Mouse (Mus musculus): ENCODE measurements around the gene Dlat.
"Not testable (repeated sequence)": the region's sequence is repeated elsewhere in the genome, so short reads cannot be mapped to it uniquely, and the experiment has no call there.

The Dlat gene

DNA sequence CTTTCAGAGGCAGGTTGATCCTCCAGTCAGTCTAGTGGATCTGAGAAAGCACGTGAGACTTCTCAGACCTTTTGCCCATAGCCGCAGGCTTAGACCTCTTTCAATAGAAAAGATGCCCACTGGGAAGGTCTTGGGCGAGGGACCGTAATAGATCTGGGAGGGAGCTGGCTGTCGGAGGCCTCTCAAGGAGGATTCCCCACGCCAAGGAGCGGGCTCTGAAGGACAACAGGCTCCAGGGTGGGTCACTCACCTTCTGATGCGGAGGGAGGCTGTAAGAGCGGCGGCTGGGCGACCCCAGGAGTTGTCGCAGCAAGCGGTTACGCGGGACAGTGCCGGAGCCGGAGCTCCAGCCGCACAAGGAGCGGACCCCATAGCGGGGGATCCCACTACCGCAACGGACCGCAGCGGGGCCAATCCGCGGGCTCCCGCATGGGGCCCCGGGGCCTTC is 615 bp downstream of the Dlat start:
- DNase-seq: no peak

DNA sequence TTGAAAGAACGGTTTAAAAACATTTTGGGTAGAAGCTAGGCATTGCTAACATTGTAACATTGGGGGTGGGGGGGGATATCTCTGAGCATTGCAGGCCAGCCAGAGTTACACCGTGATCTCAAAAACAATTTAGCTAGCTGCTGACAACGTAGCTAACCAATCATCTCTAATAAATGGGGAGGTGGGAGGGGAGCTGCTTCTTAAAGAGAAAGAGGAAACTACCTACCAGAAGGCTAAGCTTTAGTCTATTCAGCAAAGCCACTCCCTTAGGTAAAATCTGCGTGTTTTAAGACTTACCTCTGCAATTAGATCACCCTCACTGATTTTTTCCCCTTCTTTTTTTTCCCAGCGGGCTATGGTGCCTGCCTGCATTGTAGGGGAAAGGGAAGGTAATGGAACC is 1.2 kb downstream of the Dlat start:
- DNase-seq: no peak

DNA sequence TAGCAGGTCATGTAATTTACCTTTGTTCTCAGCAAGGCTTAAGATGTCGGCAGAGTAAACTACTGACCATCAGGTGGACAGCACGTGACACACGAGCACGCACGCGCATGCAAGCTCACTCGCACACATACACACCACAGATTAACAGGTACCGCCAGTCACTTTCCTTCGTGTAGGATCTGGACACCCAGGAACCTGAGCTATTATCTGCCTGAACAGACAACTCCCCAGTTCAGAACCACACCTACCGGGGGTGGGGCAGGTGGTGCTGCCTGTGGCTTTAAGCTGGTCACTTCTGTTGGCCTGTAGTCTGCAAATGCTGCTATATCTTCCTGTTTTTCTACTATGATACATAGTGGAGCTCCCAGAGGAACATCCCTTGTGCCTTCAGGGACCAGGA is 9.1 kb downstream of the Dlat start:
- no peak for DNase-seq

- no peak for DNase-seq
Measured at GRCm38 (mm10) chr9:50646826-50647370, 12.7 kb downstream of the Dlat start.

GRCm38 (mm10) chr9:50634270-50634669 is 25.3 kb downstream of the Dlat start:
- no peak for DNase-seq

DNA sequence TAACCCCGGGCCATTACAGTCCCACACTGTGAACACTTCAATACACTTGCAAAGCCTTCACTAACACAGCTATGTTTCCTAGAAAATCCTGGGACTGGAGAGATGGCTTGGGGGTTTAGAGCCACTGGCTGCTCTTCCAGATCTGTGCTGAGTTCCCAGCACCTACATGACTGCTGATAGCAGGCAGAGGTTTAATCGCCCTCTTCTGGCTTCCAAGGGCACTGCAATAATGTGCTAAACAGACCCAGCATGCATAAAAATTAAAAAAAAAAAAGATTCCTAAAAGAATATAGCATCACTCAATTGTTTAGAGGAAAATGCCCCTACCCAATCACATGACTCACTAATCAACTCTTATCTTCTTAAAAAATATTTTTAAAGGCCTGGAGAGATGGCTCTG is 26.5 kb downstream of the Dlat start:
- peak; percentile 10 for DNase-seq

DNA sequence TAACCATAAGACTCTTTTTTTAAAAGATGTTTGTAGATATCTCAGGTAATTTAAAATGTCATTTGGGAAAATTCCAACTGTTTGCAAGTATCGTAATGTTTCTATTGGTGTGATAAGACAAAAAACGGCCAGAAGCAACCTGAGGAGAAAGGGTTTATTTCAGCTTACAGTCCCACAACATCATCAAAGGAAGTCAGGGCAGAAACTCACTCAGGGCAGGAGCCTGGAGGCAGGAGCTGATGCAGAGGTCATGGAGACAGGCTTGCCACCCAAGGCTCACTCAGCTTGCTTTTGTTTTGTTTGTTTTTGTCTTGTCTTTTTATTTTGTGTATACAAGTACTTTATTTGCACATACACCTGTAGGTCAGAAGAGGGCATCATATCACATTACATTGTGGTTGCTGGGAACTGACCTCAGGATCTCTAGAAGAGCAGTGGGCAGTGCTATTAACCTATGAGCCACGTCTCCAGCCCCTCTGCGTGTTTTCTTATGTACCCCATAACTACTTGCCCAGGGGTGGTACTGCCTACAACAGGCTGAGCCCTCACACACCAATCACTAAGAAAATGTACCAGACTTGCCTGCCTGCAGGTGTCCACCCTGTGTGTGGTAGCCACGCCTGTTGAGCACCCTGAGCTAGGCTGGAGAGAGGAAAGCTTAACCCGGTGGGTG is 27.4 kb downstream of the Dlat start:
- DNase-seq: no peak

DNA sequence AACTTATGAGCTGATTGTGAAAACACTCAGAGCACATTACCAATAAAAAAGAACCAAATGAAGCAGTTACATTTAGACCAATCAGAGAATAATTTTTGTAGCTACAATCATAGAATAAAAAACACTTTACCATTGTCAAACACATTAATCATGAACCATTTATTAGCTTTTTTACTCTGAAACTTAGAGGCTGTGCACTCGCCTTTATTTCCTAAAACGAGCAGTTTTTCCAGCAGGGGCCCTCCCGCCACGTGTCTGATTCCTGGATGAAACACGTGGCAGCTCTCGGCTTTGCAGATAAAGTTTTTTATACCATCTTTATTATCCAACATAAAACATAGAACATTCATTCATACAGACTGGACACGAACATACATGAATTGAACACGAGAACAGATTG is 28.7 kb downstream of the Dlat start:
- not testable (repeated sequence) for DNase-seq

DNA sequence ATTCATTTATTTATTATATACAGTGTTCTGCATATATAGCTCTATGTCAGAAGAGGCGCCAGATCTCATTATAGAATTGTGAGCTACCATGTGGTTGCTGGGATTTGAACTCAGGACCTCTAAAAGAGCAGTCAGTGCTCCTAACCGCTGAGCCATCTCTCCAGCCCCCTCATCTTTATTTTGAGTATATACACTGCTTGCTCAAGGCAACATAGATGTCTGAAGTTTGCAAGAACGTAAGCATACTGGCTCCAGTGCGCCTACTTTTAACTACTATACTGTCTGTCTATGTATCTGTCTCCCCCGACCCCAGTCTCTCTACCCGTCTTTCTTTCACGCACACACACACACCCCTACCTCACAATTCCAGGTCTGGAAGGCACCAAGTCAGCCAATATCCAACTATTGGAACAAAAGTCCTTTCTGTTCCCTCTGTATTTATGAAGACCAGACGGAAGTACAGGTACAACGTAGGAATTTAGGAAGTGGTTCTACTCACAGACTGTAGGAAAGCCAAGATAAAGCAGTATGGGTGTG is 41.7 kb downstream of the Dlat start:
- no peak for DNase-seq

GRCm38 (mm10) chr9:50616766-50617603 is 42.6 kb downstream of the Dlat start, which contains the start of the genes Pih1d2 and Nkapd1:
Gene Pih1d2 (plus strand): TSS chr9:50617321.
Gene Nkapd1 (minus strand): TSS chr9:50617464.
- DNase-seq: peak; percentile 94

- DNase-seq: no peak
Measured at GRCm38 (mm10) chr9:50616161-50616560, 43.4 kb downstream of the Dlat start.

GRCm38 (mm10) chr9:50612115-50612514 is 47.5 kb downstream of the Dlat start:
- DNase-seq: no peak

GRCm38 (mm10) chr9:50604338-50604737 is 55.2 kb downstream of the Dlat start:
- no peak for DNase-seq

GRCm38 (mm10) chr9:50603998-50604324 is 55.6 kb downstream of the Dlat start:
- DNase-seq: no peak

- peak; percentile 96 for DNase-seq
Measured at GRCm38 (mm10) chr9:50603189-50603997, 56.2 kb downstream of the Dlat start, which contains the start of the genes Sdhd and Timm8b. Gene Sdhd (minus strand): TSS chr9:50603812. Gene Timm8b (plus strand): TSS chr9:50603910.

DNA sequence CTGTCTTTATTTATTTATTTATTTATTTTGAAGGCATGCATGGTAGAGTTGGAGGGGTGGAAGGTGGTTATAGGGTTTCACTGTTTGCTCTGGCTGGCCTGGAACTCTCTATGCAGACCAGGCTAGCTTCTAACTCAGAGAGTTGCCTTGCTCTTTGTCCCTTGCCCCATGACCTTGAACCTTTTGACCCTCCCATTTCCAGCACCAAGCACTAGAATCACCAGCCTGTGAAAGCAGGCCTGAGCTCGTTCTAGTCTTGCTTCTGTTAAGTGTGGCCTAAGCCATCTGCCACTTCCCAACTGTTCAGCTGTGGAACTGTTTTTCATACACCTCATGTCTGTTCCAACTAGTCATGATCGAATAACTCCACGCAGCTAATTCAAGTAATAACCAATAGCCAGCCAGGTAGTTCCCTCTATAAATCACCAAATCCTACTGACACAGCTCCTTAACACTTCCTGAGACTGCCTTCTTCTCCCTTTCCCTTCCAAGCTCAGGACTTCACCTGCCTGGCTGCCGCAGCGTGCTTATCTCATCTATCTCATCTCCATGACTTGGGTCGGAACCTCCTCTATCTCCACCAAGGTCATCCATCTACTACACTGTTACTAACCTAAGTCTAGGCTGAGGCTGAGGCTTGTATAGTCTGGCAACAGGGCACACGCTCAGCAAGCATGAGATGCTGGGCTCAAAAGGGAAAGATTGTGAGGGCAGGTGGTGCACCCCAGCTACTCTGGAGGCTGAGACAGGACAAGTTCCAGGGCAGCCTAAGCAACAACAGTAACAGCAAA is 57.3 kb downstream of the Dlat start:
- no peak for DNase-seq

- DNase-seq: no peak
Measured at GRCm38 (mm10) chr9:50601536-50601935, 58.0 kb downstream of the Dlat start.

GRCm38 (mm10) chr9:50596973-50597372 is 62.6 kb downstream of the Dlat start:
- DNase-seq: no peak

DNA sequence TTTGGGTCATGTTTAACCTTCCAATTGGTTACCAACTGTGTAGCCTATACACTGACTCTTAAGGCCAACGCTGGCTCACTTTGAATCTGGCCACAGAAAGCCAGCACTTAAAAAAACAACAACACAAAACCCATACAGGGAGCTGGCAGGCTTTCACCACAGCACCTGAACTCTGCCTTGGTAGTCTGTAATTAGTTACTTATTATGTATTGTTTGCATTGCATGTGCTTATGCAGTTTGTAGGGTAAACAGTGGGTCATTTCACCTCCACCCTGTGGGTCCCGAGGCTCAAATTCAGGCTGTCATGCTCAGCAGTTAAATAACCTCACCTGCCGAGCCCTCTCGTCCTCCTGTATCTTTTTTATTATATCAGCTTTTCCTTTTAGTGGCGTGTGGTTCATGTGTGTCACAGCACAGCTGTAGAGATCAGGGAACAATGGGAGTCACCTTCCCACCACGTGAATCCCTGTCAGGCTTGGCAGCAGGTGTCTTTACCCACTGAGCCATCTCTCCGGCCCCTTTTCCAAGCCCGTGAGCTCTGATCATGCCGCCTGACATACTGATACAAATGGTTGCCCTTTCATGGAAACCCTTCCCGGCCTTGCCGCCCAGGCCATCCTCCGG is 64.7 kb downstream of the Dlat start:
- DNase-seq: no peak

DNA sequence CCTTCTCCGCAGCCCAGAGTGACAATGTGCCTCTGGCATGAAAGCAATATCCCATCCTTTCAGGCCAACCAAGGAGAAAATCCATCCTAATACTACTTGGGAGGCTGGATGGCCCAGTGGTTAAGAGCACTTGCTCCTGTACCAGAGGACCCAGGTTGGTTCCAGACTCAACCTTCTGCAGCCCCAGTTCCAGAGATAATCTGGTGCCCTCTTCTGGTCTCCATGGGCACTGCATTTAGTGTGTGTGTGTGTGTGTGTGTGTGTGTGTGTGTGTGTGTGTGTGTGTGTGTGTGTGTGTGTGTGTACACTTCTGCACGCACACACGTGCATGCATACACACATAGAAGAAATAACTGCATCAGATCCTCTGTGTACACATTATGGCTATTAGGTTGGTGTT is 66.0 kb downstream of the Dlat start:
- DNase-seq: peak; percentile 52

- DNase-seq: no peak
Measured at GRCm38 (mm10) chr9:50592955-50593354, 66.6 kb downstream of the Dlat start.
